In the genomic region with DNA sequence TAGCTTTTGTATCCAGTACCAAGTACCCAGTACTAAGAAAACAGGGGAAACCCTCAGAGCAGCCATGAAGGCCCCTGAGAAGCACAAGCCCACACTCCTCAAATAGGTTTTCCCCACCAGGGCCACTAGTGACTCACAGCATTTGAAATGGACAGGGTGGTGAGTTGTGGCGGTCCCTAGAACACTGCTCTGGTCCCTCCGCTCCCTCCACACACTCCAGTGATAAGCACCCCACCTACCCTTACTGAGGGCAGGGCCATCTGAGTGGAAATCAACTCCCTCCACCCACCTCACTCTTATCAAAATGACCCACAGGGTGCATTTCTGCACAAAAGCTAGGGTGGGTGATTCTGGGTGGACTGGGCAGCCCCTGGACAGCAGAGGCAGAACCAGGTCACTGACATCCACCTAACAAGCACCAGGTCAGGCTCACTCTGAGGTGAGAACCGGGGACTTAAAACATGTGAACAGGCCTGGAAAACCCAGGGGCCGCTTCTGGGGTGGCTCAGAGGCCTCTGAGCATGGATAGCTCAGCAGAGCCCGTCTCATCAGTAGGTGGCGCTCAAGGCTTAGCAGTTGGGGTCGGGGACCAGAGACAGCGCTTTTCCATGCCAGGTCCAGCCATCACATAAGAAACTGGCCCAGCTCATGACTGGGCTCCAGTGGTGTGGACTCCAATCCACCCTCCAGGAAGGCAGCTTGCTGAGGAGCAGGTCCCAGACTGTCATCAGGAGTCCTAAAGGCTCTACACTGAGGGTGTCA, we compare ENCODE assay signal across 8 mouse cellular contexts. TPM values are rescaled to one million over a fixed set of nuclear protein-coding genes. Genes with fewer than 3 reads are reported as not detected.
DNase-seq lines count a peak whose midpoint lies in the region; ATAC-seq and TF ChIP-seq lines count a peak whose summit lies in the region.

No protein-coding gene starts in this region.

- no peaks in the 10 kb centered on the region for H3K79me2 ChIP-seq in liver, adult 2 months (ENCODE audit: control insufficient read depth, insufficient read depth, low read length)

- H3K4me3 ChIP-seq in heart, embryonic 10.5 days, result no peak overlapping the region
- no peak overlapping the region for H3K4me3 ChIP-seq in embryonic facial prominence, embryonic 10.5 days
- no peak overlapping the region for H3K4me3 ChIP-seq in kidney, postnatal 0 days (replicated peaks; ENCODE audit: low read depth, low read length)
- H3K4me3 ChIP-seq in liver, adult 2 months (ENCODE audit: insufficient read depth, low read depth, low read length), result no peak overlapping the region
- H3K4me3 ChIP-seq in stomach, embryonic 14.5 days (ENCODE audit: low read depth, low read length), result no peak overlapping the region

- H3K9me3 ChIP-seq in heart, embryonic 10.5 days, result no peaks in the 10 kb centered on the region
- H3K9me3 ChIP-seq in embryonic facial prominence, embryonic 10.5 days, result no peaks in the 10 kb centered on the region
- no peaks in the 10 kb centered on the region for H3K9me3 ChIP-seq in kidney, postnatal 0 days (replicated peaks; ENCODE audit: low read length)
- H3K9me3 ChIP-seq in stomach, embryonic 14.5 days (ENCODE audit: control insufficient read depth, low read depth, low read length), result no peaks in the 10 kb centered on the region

- peak; percentile 92 for TF ChIP-seq CTCF in kidney, postnatal 0 days (IDR thresholded peaks at IDR 0.05; ENCODE audit: low read depth)
- TF ChIP-seq CTCF in liver, adult 2 months (IDR thresholded peaks at IDR 0.05; ENCODE audit: low read depth, low read length), result peak; percentile 93

- peak; percentile 52; the same call in 1 of the 2 replicates for ATAC-seq in kidney, postnatal 0 days (replicated peaks; ENCODE audit: low FRiP score, low read depth)
- peak; percentile 69; the same call in 1 of the 2 replicates for ATAC-seq in stomach, embryonic 14.5 days (ENCODE audit: insufficient number of reproducible peaks, insufficient read depth, low FRiP score, low read depth)

- no peak overlapping the region for H3K27ac ChIP-seq in heart, embryonic 10.5 days
- no peak overlapping the region for H3K27ac ChIP-seq in embryonic facial prominence, embryonic 10.5 days (replicated peaks)
- H3K27ac ChIP-seq in kidney, postnatal 0 days, result no peak overlapping the region
- no peak overlapping the region for H3K27ac ChIP-seq in liver, adult 2 months (replicated peaks; ENCODE audit: insufficient read depth, low read depth, low read length)
- H3K27ac ChIP-seq in stomach, embryonic 14.5 days (ENCODE audit: low read length), result no peak overlapping the region

- peaks cover 35% of the 10 kb centered on the region for H3K36me3 ChIP-seq in heart, embryonic 10.5 days
- peaks cover 17% of the 10 kb centered on the region for H3K36me3 ChIP-seq in embryonic facial prominence, embryonic 10.5 days (replicated peaks)
- H3K36me3 ChIP-seq in kidney, postnatal 0 days (ENCODE audit: insufficient read depth, low read length), result peaks cover 9% of the 10 kb centered on the region; the same call in 1 of the 2 replicates
- no peaks in the 10 kb centered on the region for H3K36me3 ChIP-seq in liver, adult 2 months (ENCODE audit: control insufficient read depth, insufficient read depth, low read length)
- H3K36me3 ChIP-seq in stomach, embryonic 14.5 days (ENCODE audit: control insufficient read depth, insufficient read depth, low read length), result peaks cover 6% of the 10 kb centered on the region; the same call in 1 of the 2 replicates

- DNase-seq in heart, adult 18-20 months, result peak; percentile 82 to 92
- no peak for DNase-seq in heart, embryonic 10.5 days (ENCODE audit: low spot score)
- DNase-seq in embryonic facial prominence, embryonic 10.5 days (ENCODE audit: low spot score), result peak; percentile 81
- peak; percentile 63 to 73 for DNase-seq in heart, adult 9 months (ENCODE audit: low spot score in 2 of 2)
- DNase-seq in kidney, postnatal 0 days (ENCODE audit: low spot score), result peak; percentile 89
- DNase-seq in liver, adult 2 months (ENCODE audit: extremely low read depth, low read depth, low spot score), result peak; percentile 29
- DNase-seq in neural tube, embryonic 10.5 days (ENCODE audit: extremely low spot score, low spot score), result peak; percentile 82

- H3K9ac ChIP-seq in kidney, postnatal 0 days (ENCODE audit: low read depth, low read length), result no peak overlapping the region
- no peak overlapping the region for H3K9ac ChIP-seq in liver, adult 2 months (ENCODE audit: low read depth, low read length)
- H3K9ac ChIP-seq in stomach, embryonic 14.5 days (replicated peaks; ENCODE audit: low read depth, low read length), result no peak overlapping the region

- H3K4me1 ChIP-seq in heart, embryonic 10.5 days, result peaks cover 15% of the 10 kb centered on the region
- peaks cover 5% of the 10 kb centered on the region; the same call in 1 of the 2 replicates for H3K4me1 ChIP-seq in embryonic facial prominence, embryonic 10.5 days
- no peaks in the 10 kb centered on the region for H3K4me1 ChIP-seq in kidney, postnatal 0 days (replicated peaks; ENCODE audit: insufficient read depth, low read length)
- H3K4me1 ChIP-seq in liver, adult 2 months (ENCODE audit: control insufficient read depth, insufficient read depth, low read length), result no peaks in the 10 kb centered on the region
- no peaks in the 10 kb centered on the region for H3K4me1 ChIP-seq in stomach, embryonic 14.5 days (ENCODE audit: control insufficient read depth, insufficient read depth, low read length)

- no peak overlapping the region for H3K4me2 ChIP-seq in kidney, postnatal 0 days (ENCODE audit: low read length)
- H3K4me2 ChIP-seq in stomach, embryonic 14.5 days (replicated peaks; ENCODE audit: low read depth, low read length), result no peak overlapping the region

- WGBS in heart, embryonic 10.5 days, result 22% methylated on average over 8 of the region's 8 CpGs
- WGBS in embryonic facial prominence, embryonic 10.5 days, result 25% methylated on average over 8 of the region's 8 CpGs
- 26% methylated on average over 8 of the region's 8 CpGs for WGBS in kidney, postnatal 0 days
- 32% methylated on average over 8 of the region's 8 CpGs for WGBS in liver, adult 2 months
- 24% methylated on average over 8 of the region's 8 CpGs for WGBS in stomach, embryonic 14.5 days

- TF ChIP-seq POLR2A in liver, adult 2 months (IDR thresholded peaks at IDR 0.05; ENCODE audit: extremely low read depth, insufficient read depth, low read length), result no peak

- H3K27me3 ChIP-seq in heart, embryonic 10.5 days (ENCODE audit: insufficient read depth, poor library complexity, severe bottlenecking), result no peaks in the 10 kb centered on the region
- no peaks in the 10 kb centered on the region for H3K27me3 ChIP-seq in embryonic facial prominence, embryonic 10.5 days (replicated peaks; ENCODE audit: low read depth, poor library complexity, severe bottlenecking)
- H3K27me3 ChIP-seq in kidney, postnatal 0 days (ENCODE audit: insufficient read depth, low read length), result no peaks in the 10 kb centered on the region
- no peaks in the 10 kb centered on the region for H3K27me3 ChIP-seq in liver, adult 2 months (ENCODE audit: control insufficient read depth, insufficient read depth, low read length)
- no peaks in the 10 kb centered on the region for H3K27me3 ChIP-seq in stomach, embryonic 14.5 days (ENCODE audit: control insufficient read depth, insufficient read depth, low read length)

RNA-seq across cellular contexts. Expression of a gene that starts 30.9 kb away (rescaled TPM):
- 1 to 10 TPM; 1.7 to 3.4 TPM for total RNA-seq in heart, adult 18-20 months (2021)
- 5.7 and 5.8 TPM in 2 replicates for polyA plus RNA-seq in heart, embryonic 10.5 days (2016; fragmentation: Nextera tagmentation; extraction: Ambion mirVana)
- 6.5 TPM in 2 replicates for polyA plus RNA-seq in embryonic facial prominence, embryonic 10.5 days (2016; fragmentation: Nextera tagmentation; extraction: Ambion mirVana)
- polyA plus RNA-seq in kidney, postnatal 0 days (2015; fragmentation: Nextera tagmentation; extraction: Ambion mirVana), result 7.7 and 8.7 TPM in 2 replicates
- 1.9 and 2.9 TPM in 2 replicates for total RNA-seq in liver, adult 2 months (2014; rRNA removed)
- 2.6 and 5.0 TPM in 2 replicates for polyA plus RNA-seq in liver, adult 2 months (2012; rRNA removed)
- 4.4 and 5.3 TPM in 2 replicates for polyA plus RNA-seq in stomach, embryonic 14.5 days (2014; fragmentation: Nextera tagmentation; extraction: Ambion mirVana)

RNA-seq across cellular contexts. Expression of a gene that starts 45.0 kb away (rescaled TPM):
- under 1 TPM in 1 of 2 experiments, not detected in 1; 0.57 TPM for total RNA-seq in heart, adult 18-20 months (2021)
- 0.30 and 1.3 TPM in 2 replicates for polyA plus RNA-seq in heart, embryonic 10.5 days (2016; fragmentation: Nextera tagmentation; extraction: Ambion mirVana)
- 0.72 TPM in 1 of 2 replicates, not detected in the other for polyA plus RNA-seq in embryonic facial prominence, embryonic 10.5 days (2016; fragmentation: Nextera tagmentation; extraction: Ambion mirVana)
- not detected in 2 replicates for polyA plus RNA-seq in kidney, postnatal 0 days (2015; fragmentation: Nextera tagmentation; extraction: Ambion mirVana)
- 0.13 TPM in 1 of 2 replicates, not detected in the other for total RNA-seq in liver, adult 2 months (2014; rRNA removed)
- 0.13 TPM in 1 of 2 replicates, not detected in the other for polyA plus RNA-seq in liver, adult 2 months (2012; rRNA removed)
- polyA plus RNA-seq in stomach, embryonic 14.5 days (2014; fragmentation: Nextera tagmentation; extraction: Ambion mirVana), result 0.71 and 0.88 TPM in 2 replicates

RNA-seq across cellular contexts. Expression of a gene that starts 47.7 kb away (rescaled TPM):
- total RNA-seq in heart, adult 18-20 months (2021), result 1 to 10 TPM; 2.1 to 2.4 TPM
- 0.17 and 0.21 TPM in 2 replicates for polyA plus RNA-seq in heart, embryonic 10.5 days (2016; fragmentation: Nextera tagmentation; extraction: Ambion mirVana)
- 0.10 TPM in 1 of 2 replicates, not detected in the other for polyA plus RNA-seq in embryonic facial prominence, embryonic 10.5 days (2016; fragmentation: Nextera tagmentation; extraction: Ambion mirVana)
- polyA plus RNA-seq in kidney, postnatal 0 days (2015; fragmentation: Nextera tagmentation; extraction: Ambion mirVana), result 3.5 and 3.8 TPM in 2 replicates
- not detected in 2 replicates for total RNA-seq in liver, adult 2 months (2014; rRNA removed)
- polyA plus RNA-seq in liver, adult 2 months (2012; rRNA removed), result 0.48 and 0.66 TPM in 2 replicates
- 2.9 and 3.7 TPM in 2 replicates for polyA plus RNA-seq in stomach, embryonic 14.5 days (2014; fragmentation: Nextera tagmentation; extraction: Ambion mirVana)
